Mouse (Mus musculus): Measurements from ENCODE around the gene Abcd3.

Abcd3 gene

GRCm38 (mm10) chr3:121739489-121740213 is 75.5 kb downstream of the Abcd3 start:
- DNase-seq (ENCODE audit: low read depth, low spot score), result no peak

DNA sequence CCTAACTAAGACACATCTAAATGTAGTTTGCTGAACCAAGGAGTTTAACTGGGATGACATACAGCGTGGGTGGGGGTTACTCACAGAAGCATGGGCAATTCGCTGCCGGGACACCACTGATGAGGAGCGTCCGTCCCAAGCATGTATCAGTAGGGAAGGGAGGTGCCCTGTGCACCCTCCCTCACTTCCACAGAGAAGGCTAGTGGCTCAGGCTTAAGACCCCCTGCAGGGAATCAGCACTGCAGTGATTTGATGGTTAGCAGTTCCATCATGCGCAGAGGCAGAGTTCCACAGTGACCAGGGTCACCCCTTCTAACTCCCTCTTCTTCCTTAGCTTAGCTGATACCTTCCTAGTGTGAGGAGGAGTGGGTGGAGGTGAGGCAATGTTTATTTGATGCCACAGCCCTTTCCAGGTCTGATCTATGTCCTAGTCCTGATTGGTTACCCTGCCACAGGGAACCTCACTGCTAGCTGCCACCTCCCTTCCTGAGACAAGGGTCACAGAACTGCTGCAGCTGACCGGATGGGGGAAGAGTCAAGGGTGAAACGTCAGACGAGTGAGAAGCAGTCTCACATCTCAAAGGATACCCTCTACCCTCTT is 76.3 kb downstream of the Abcd3 start:
- no peak for DNase-seq (ENCODE audit: low read depth, low spot score)

DNA sequence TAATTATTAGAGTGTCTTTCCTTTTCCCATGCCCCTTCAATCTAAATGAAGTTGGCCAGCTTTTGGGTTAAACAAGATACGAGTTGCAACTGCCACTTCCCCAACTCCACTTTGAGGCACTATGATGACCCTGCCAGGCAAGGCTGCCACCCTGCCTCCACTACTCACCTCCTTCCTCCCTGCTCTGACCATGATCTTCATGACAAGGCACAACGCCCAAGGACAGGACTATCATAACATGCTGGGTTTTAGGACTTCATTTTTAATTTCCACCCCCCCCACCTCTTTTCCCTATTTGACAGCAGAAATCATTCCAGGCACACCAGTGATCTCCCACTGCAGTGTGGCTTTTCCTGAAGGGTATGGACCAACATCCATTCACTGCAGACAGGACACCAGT is 77.2 kb downstream of the Abcd3 start:
- DNase-seq (ENCODE audit: low read depth, low spot score), result no peak

- no peak for DNase-seq (ENCODE audit: low read depth, low spot score)
Observed at GRCm38 (mm10) chr3:121737453-121737852, 77.6 kb downstream of the Abcd3 start.

GRCm38 (mm10) chr3:121736025-121736744 is 78.9 kb downstream of the Abcd3 start:
- no peak for DNase-seq (ENCODE audit: low read depth, low spot score)

DNA sequence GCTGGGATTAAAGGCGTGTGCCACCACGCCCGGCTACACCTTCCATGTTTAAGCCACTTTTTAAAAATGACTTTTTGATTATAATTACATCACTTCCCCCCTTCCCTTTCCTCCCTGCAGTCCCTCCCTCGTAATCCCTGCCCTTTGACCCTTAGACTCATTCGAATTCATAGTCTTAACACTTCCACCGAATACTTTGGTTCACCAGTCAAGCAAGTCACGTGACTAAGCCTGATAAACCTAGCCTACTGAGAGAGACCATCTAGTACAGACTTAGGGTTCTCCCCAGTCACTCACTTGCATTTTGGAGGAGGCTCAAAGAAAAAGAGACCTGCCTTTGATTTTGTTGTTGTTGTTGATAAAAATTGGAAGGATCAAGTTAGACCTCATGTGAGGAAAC is 79.6 kb downstream of the Abcd3 start:
- DNase-seq (ENCODE audit: low read depth, low spot score), result no peak

DNA sequence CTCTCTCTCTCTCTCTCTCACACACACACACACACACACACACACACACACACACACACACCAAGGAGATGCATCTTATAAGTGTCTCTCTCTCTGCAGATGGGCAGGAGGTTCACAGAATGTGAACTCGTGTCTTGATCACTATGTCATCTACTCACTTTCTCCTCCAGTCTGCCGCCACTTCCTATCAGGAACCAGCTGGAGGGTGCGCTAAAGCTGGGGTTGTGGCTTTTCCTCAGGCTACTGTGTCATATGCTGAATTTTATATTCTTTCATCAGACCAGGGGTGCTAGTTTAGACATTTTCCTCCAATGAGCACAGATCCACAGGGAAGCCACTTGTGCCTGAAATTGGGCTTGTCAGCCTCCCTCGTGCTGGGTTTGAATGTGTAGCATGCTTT is 85.4 kb downstream of the Abcd3 start:
- DNase-seq (ENCODE audit: low read depth, low spot score), result no peak

DNA sequence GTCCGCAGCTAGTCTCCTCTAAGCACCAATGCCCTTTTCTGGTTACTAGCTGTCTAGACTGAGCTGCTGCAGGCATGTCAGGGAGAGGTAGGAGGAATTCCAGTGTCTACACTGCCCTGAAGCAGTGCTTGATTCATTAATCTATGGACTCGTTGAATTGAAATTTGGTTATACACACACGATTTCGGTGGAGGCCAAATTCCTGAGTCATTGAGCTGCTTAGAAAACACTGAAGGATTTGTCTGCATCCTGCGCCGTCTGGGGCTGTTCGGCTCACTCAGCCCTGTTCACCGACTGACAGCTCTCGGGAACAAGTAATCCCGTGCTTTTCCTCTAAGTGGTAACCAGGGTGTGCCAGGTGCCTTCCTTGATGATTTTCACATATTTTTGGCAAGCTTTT is 89.5 kb downstream of the Abcd3 start:
- no peak for DNase-seq (ENCODE audit: low read depth, low spot score)

DNA sequence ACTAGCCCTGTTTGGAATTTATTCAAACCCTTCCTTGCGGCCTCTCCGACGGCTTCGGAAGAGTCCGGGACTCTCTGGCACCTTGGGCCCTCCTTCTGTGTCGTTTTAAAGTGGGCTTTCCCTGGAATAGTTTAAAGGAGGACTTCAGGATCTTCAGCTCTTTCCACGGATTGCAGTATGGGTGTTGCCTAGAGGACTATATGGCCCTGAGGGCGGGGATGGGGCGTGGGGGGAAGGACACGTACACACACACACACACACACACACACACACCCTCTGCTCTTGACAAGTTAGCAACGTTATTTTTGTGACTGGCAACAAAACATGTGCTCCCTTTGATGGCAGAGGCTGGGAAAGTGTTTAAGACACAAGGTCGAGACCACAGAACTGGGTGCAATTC is 90.5 kb downstream of the Abcd3 start:
- no peak for DNase-seq (ENCODE audit: low read depth, low spot score)

- no peak for DNase-seq (ENCODE audit: low read depth, low spot score)
Observed at GRCm38 (mm10) chr3:121723968-121724524, 91.1 kb downstream of the Abcd3 start.

GRCm38 (mm10) chr3:121722971-121723844 is 91.9 kb downstream of the Abcd3 start, which contains the start of gene F3:
Gene F3, plus strand, starts transcription at chr3:121723537.
- no peak for DNase-seq (ENCODE audit: low read depth, low spot score)

GRCm38 (mm10) chr3:121721691-121722070 is 93.4 kb downstream of the Abcd3 start:
- DNase-seq (ENCODE audit: low read depth, low spot score), result no peak

- no peak for DNase-seq (ENCODE audit: low read depth, low spot score)
Observed at GRCm38 (mm10) chr3:121720801-121721690, 94.1 kb downstream of the Abcd3 start.

GRCm38 (mm10) chr3:121719701-121720100 is 95.4 kb downstream of the Abcd3 start:
- DNase-seq (ENCODE audit: low read depth, low spot score), result no peak

GRCm38 (mm10) chr3:121718679-121719078 is 96.4 kb downstream of the Abcd3 start:
- no peak for DNase-seq (ENCODE audit: low read depth, low spot score)

- DNase-seq (ENCODE audit: low read depth, low spot score), result no peak
Observed at GRCm38 (mm10) chr3:121716480-121716879, 98.6 kb downstream of the Abcd3 start.

DNA sequence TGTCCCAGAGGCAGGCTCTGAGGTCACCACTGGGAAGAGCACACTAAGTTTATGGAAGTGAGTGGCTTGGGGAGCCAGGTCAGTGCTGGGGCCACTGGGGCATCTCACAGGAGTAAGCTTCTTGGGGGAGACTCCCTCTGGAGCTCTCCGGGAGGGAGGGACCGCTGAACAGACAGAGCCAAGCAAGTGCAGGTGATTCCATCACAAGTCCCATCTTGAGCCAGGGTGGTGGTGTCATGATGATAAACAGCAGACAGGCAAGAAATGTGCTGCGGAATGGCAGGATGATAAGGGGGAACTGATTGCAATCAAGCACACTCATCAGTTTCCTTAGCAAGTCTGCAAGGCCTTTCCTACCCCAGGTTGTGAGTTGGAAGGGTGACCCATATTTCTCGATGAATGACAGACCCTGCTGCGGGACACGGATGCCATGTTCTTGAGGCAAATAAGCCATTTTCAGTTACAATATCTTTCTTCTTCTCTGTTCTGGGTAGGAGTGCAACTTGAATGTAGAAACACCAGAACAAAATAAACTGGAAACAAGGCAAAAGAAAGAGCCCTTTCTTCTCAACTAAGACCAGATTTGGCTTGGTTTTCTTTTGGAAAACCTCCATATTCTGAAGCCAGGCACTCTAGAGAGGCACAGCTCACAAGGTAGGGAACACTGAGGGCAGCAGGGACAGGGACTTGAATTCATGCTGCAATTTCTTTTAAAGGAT is 99.2 kb downstream of the Abcd3 start:
- no peak for DNase-seq (ENCODE audit: low read depth, low spot score)

GRCm38 (mm10) chr3:121715336-121715735 is 99.8 kb downstream of the Abcd3 start:
- DNase-seq (ENCODE audit: low read depth, low spot score), result no peak

DNA sequence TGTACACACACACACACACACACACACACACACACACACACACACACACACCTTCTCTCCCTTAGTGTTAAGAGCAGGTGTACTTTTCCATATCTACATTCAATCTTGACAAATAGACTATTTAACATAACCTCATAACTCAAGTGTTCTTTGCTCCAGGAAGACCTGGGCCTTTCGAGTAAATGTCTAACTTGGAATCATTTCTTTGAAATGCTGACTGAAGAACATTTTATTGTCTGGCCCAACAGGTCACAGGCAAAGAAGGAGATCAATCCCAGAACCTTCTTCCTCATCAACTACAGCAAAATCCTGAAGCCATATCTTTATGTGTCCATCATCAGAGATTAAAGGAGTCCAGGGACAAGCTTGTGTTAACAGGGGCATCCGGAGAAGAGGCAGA is 100.6 kb downstream of the Abcd3 start:
- no peak for DNase-seq (ENCODE audit: low read depth, low spot score)

DNA sequence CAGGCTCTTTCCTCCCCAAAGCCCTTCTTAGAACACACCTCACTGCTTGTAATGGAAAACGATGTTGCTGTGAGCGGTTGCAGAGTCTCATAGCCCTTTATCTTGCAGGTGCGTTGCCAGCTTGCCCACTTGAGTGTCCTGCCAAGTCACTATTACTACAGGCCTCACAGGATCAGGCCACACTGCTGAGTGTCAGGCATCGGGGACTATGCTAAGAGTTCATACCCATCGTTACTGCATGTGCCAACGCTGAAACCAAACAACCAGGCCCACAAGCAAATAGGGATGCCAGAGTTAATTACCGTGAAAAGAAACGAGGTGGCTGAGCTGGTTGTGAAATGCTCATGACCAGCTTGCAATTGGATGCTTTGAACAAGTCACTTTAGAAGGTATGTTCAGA is 101.3 kb downstream of the Abcd3 start:
- DNase-seq (ENCODE audit: low read depth, low spot score), result no peak

Data from c-Kit-negative CD71-positive TER-119-positive erythroid progenitor cells, embryonic 14.5 days (primary cell).